Mouse (Mus musculus) Patski (cell line): ENCODE results near the gene Vmn2r65. TPM values are rescaled to one million over a fixed set of nuclear protein-coding genes. Genes with fewer than 3 reads are reported as not detected.

Source experiments
- ATAC-seq: fragments of 100-300 bp; one replicate; pipeline ENCODE4 v1.8.0; 2021
- CTCF ChIA-PET: fragments of 350-600 bp; sonication (Branson Sonifier 250); formaldehyde crosslinking; loops from one replicate; lab custom pipeline; 2022; ENCODE audit warnings: inconsistent platforms; lab: Charles Lee
- POLR2A ChIA-PET: fragments of 350-600 bp; sonication (Branson Sonifier 250); formaldehyde crosslinking; loops from one replicate; lab custom pipeline; 2022; ENCODE audit warnings: antibody characterized with exemption, inconsistent platforms; lab: Charles Lee
- DNase-seq: peaks from one replicate; pipeline ENCODE4 v3.0.0-alpha.2; 2011; ENCODE audit warnings: low read depth, low spot score
- H3K27me3 ChIP-seq: fragments of 371-371 bp; one replicate; pipeline ENCODE4 v1.5.1; 2021
- CTCF ChIP-seq: fragments of 100-300 bp; IDR thresholded peaks from one replicate; pipeline ENCODE4 v1.5.1; 2021
- in situ Hi-C: fragments of 300-500 bp; cut with MboI; formaldehyde crosslinking; loops from 3 replicates; pipeline ENCODE4 v1.11.1; 2018; ENCODE audit warnings: low pct_unique_long_range_greater_than_20kb, mixed read lengths
- polyA plus RNA-seq: library from polyadenylated mRNA; unstranded; gene quantifications from one replicate; pipeline ENCODE4 v1.2.3, GENCODE M21; 2021

The Vmn2r65 gene
- polyA plus RNA-seq, result 0.01 TPM

DNA sequence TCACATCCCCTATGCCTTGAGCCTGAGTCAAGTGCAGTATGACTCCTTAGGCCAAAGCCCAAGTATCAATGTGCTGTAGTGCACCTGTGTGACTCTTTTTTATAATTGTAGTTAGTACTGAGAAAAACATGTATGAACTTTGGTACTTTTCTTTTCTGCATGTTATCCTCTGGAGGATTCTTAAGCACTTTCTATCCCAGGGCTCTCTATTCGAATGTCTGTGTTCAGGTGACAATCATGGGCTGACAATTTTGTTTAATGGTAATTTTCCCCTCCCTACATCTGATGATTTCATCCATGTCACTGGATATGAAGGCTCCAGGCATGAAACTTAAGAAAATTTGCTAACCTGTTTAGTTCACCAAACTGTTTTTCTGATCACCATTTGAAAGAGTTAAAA, at the start of gene Vmn2r65:
TSS of gene Vmn2r65 (minus strand) at position 101 of the 400 bp plus-strand sequence.
- POLR2A ChIA-PET, result no interaction called here
- in situ Hi-C loops, result no loop called here
- no peak for TF ChIP-seq CTCF
- ATAC-seq (no peak), DNase-seq (no peak)
- CTCF ChIA-PET, result no interaction called here
- H3K27me3 ChIP-seq, result no peaks in the 10 kb centered on the region

DNA sequence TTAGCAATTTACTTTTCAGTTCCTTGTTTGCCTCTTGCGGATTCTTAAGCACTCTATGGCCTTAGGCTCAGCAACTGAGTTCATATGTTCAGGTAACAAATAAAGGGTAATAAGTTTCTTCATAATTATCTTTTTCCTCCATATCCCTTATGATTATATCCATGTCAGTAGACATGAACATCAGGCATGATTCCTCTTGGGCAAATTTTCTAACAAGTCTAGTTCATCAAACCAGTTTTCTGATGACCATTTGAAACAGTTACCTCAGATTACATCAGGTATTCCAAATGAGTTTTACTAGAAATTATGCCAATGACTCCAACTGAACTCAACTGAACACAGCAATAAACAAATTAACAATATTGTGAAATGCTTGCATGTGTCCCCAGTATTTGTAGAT, 48.3 kb upstream of the Vmn2r65 start, which contains the start of gene Vmn2r66:
TSS of gene Vmn2r66 (minus strand) at position 101 of the 400 bp plus-strand sequence.
- in situ Hi-C loops, result no loop called here
- no peak for TF ChIP-seq CTCF
- no peak for DNase-seq
- ChIA-PET POLR2A (no interaction called here), CTCF (no interaction called here)
- peaks cover 3% of the 10 kb centered on the region for H3K27me3 ChIP-seq
- no peak for ATAC-seq

- TF ChIP-seq CTCF, result no peak
- ATAC-seq (no peak), DNase-seq (no peak)
- ChIA-PET CTCF (no interaction called here), POLR2A (no interaction called here)
- in situ Hi-C loops, result no loop called here
- H3K27me3 ChIP-seq, result no peaks in the 10 kb centered on the region
These were observed 32.8 kb upstream of the Vmn2r65 start for GRCm38 (mm10) chr7:84996694-84997093.

Other genes with a start within 250 kb of the Vmn2r65 start
- gene Olfr291, start 110.6 kb downstream of the Vmn2r65 start, polyA plus RNA-seq, result not detected
- gene Vmn2r66, start 48.2 kb upstream of the Vmn2r65 start, polyA plus RNA-seq, result not detected
- not detected for gene Vmn2r67, start 191.9 kb upstream of the Vmn2r65 start, polyA plus RNA-seq